Mouse (Mus musculus) layer of hippocampus, postnatal 36 days (tissue): ENCODE measurements at regions not wholly inside any gene's neighbourhood (a gene's known extent, or its start where the extent isn't known, plus 50 kb on each side); places are given as distances from the start of the nearest gene placed in this dataset.
A peak's percentile ranks its signal among the peaks of the same experiment; 100 is the strongest.

Experiments
- DNase-seq, 2 experiments: peaks; one replicate each; pipeline ENCODE4 v3.0.0; 2022

GRCm38 (mm10) chr3:42661956-42662355 is 919.5 kb downstream of the D3Ertd751e start:
- DNase-seq = no peak

- no peak for DNase-seq
Observed at GRCm38 (mm10) chr3:42676668-42677398, 934.4 kb downstream of the D3Ertd751e start.

GRCm38 (mm10) chr3:42694726-42695125 is 952.3 kb downstream of the D3Ertd751e start:
- DNase-seq = no peak

- DNase-seq = no peak
Observed at GRCm38 (mm10) chr3:42738910-42739309, 996.5 kb downstream of the D3Ertd751e start.

GRCm38 (mm10) chr3:42753130-42753529 is 1010.7 kb downstream of the D3Ertd751e start:
- no peak for DNase-seq

GRCm38 (mm10) chr3:42757335-42757734 is 1014.9 kb downstream of the D3Ertd751e start:
- DNase-seq = no peak

GRCm38 (mm10) chr3:42757830-42758385 is 1015.5 kb downstream of the D3Ertd751e start:
- peak in 1 of 2 experiments; percentile 8 for DNase-seq

- no peak for DNase-seq
Observed at GRCm38 (mm10) chr3:42762205-42762604, 1019.8 kb downstream of the D3Ertd751e start.

- DNase-seq = no peak
Observed at GRCm38 (mm10) chr3:42783478-42783877, 1041.1 kb downstream of the D3Ertd751e start.

GRCm38 (mm10) chr3:42784203-42784602 is 1041.8 kb downstream of the D3Ertd751e start:
- no peak for DNase-seq

GRCm38 (mm10) chr3:42790415-42790814 is 1048.0 kb downstream of the D3Ertd751e start:
- no peak for DNase-seq

GRCm38 (mm10) chr3:42791878-42792277 is 1049.5 kb downstream of the D3Ertd751e start:
- no peak for DNase-seq

- DNase-seq = no peak
Observed at GRCm38 (mm10) chr3:42830456-42830855, 1088.0 kb downstream of the D3Ertd751e start.

GRCm38 (mm10) chr3:42867370-42867769 is 1125.0 kb downstream of the D3Ertd751e start:
- DNase-seq = no peak

- no peak for DNase-seq
Observed at GRCm38 (mm10) chr3:42878972-42879371, 1136.6 kb downstream of the D3Ertd751e start.

GRCm38 (mm10) chr3:42884481-42884880 is 1142.1 kb downstream of the D3Ertd751e start:
- no peak for DNase-seq

GRCm38 (mm10) chr3:42892016-42892699 is 1149.7 kb downstream of the D3Ertd751e start:
- DNase-seq = no peak

GRCm38 (mm10) chr3:42895787-42896186 is 1153.4 kb downstream of the D3Ertd751e start:
- DNase-seq = no peak

GRCm38 (mm10) chr3:42897936-42898335 is 1155.5 kb downstream of the D3Ertd751e start:
- no peak for DNase-seq

GRCm38 (mm10) chr3:42898934-42899333 is 1156.5 kb downstream of the D3Ertd751e start:
- DNase-seq = no peak

GRCm38 (mm10) chr3:42900984-42901383 is 1158.6 kb downstream of the D3Ertd751e start:
- no peak for DNase-seq

GRCm38 (mm10) chr3:42906246-42906645 is 1163.8 kb downstream of the D3Ertd751e start:
- no peak for DNase-seq

- no peak for DNase-seq
Observed at GRCm38 (mm10) chr3:42908404-42908803, 1166.0 kb downstream of the D3Ertd751e start.

GRCm38 (mm10) chr3:42915146-42915545 is 1172.7 kb downstream of the D3Ertd751e start:
- DNase-seq = no peak
